Mouse (Mus musculus) B cell, adult 67 days (primary cell): ENCODE measurements around the gene Lipn. TPM values are rescaled to one million over a fixed set of nuclear protein-coding genes. Genes with fewer than 3 reads are reported as not detected.

Experiments
- total RNA-seq, 2 experiments: library from RNA; stranded (reverse); gene quantifications; 4 replicates each; pipeline ENCODE4 v1.2.4; 2023

The Lipn gene
- total RNA-seq, result not detected

DNA sequence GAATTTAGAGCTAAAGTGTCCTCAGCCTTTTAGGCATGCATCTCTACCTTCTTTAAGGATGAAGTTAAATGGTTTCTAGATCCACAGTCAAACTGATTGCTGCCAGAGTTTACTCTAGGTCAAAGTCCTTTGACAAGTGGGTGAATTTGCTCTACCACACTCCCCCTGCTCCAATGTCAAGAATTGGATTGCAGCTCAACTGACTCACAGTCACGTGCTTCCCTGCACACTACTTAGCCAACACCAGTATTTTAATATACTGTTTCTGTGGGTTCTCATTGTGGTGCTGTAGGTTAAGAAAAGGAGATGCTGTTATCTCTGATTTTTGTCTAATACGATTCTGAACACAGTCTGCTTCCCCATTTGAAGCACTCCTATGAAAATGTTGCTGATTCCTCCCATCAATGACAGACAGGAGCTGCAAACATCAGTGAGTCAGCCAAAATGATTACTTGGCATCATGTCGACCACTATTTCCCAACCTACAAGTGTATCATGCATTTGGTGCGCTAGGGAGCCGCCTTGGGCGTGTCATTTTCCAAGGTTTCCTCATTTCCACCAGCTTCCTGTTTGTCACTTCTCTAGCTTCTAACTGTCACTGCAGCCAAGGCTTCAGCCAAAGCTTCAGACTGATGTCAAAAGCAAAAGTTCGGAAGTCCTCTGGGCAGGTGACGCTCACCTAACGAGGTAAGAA is at the start of gene Lipn:
Lipn (plus strand) TSS at position 580 of the 694 bp plus-strand sequence.

DNA sequence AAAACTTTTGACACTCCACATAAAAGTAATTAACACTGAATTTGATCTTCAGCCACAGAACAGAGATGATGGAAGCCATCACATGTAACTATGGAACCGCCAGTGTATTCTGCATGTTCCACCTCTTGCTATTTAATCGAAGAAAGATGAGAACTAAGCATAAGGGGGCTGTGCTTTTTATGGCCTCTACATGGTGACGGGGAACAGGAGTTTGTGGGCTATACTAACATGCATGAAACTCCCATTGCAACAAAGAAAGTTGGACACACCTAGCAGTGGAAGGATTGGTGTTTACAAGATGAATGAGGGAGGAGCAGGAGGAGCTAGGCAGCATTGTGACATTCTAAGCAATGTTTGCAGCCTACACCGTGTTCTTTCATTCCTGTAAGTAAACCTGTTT is 33.5 kb downstream of the Lipn start, which contains the start of gene Lipm:
Lipm (plus strand) TSS at position 301 of the 400 bp plus-strand sequence.

Other genes with a start within 250 kb of the Lipn start
- not detected for gene Lipf, start 106.2 kb upstream of the Lipn start, total RNA-seq
- not detected for gene Lipk, start 59.1 kb upstream of the Lipn start, total RNA-seq
- not detected for gene Lipm, start 33.6 kb downstream of the Lipn start, total RNA-seq
- gene Ankrd22, start 98.7 kb downstream of the Lipn start, total RNA-seq, result under 1 TPM in 1 of 2 experiments, not detected in 1; 0.39 TPM
- gene Stambpl1, start 124.9 kb downstream of the Lipn start, total RNA-seq, result 10 to 100 TPM; 42.1 to 44.1 TPM
- gene Acta2, start 188.2 kb downstream of the Lipn start, total RNA-seq, result not detected
- 1 to 10 TPM; 4.4 to 4.6 TPM for gene Fas, start 223.3 kb downstream of the Lipn start, total RNA-seq